Mouse (Mus musculus) ES-E14 (cell line): ENCODE data around the gene A030003K21Rik.

ENCODE experiments used
- ZC3H11A ChIP-seq: IDR thresholded peaks from 2 replicates; pipeline ENCODE4 v1.6.1; 2012; ENCODE audit warnings: low read depth, mild to moderate bottlenecking, inconsistent platforms, low read length, borderline replicate concordance
- ZNF384 ChIP-seq: IDR thresholded peaks from 2 replicates; pipeline ENCODE4 v1.6.1; 2012; ENCODE audit warnings: low read depth, low read length, inconsistent platforms

DNA sequence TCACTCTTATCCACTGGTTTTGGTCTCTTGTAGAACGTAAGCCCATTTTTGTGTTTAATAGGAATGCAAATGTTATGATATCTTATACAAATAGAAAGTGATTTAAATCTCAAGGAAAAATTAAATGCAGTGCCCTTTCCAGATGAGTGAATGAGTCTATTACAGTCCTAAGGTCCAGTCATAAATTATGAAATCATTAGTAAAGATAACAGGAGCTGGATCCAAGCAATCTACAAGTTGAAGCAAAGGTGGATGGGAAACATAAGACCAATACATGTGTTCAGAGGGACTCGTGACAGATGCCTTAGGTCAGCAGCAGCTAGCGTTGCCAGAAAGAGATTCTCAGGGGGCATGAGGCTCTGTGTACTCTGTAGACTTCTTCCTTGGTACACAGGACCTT, 48.4 kb upstream of the A030003K21Rik start:
- no peak for TF ChIP-seq ZNF384
- TF ChIP-seq ZC3H11A: no peak
